Mouse (Mus musculus) adipose tissue, adult 10 weeks (tissue): ENCODE data around the gene Nme7. TPM values are rescaled to one million over a fixed set of nuclear protein-coding genes. Genes with fewer than 3 reads are reported as not detected.

Source experiments
- polyA plus RNA-seq: library from polyadenylated mRNA; stranded (reverse); fragments of 350-450 nt; fragmentation: Illumina TruSeq; extraction: RNeasy Lipid Tissue Mini Kit (QIAGEN cat#74804); gene quantifications from one replicate; pipeline ENCODE4 v1.2.3, GENCODE M21; 2014; ENCODE audit warnings: low read depth, low replicate concordance

Gene Nme7
- polyA plus RNA-seq = 19.1 TPM

DNA sequence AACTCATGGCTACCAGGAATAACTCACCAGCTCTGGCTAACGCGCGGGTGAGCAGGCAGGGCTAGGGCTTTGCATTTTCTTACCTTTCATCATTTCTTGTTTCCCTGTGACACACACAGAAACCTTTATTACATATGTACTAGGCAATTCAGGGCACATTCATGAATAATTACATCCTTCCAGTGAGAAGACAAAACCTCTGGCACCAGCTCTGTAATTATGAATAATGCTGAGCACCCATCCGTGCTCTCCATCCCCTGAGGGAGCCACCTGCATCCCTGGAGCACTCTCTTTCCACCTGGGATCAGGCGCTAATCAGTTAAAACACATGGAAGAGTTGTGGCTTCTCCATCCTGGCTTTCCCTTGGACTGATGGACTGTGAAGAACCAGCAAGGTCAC is at the start of gene Nme7:
Gene Nme7 (plus strand): TSS at position 301 of the 400 bp plus-strand sequence.

DNA sequence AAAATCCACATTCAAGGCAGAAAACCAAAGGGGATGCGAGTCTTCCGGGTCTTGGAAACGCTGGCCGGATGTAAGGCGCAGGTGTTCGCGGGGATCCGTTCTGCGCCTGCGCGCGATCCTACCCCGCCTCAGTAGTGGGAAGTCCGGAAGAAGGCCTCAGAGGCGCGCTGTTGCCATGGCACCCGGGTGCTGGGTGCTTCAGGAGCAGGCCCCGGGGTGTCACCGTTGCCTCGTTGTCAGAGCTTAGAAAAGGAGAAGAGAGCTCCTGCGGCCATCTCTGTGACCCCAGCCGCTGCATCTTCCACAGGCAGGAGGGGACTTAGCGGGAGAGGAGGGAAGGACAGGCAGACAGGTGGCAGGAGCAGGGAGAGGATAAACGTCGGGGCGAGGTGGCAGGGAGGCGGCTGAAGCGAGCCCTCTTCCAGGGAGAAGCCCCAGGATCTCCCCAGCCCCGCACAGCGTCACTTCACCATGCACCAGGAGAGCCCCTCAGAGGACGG is 28.4 kb upstream of the Nme7 start, which contains the start of gene Ccdc181:
Gene Ccdc181 (plus strand): TSS at position 131 of the 500 bp plus-strand sequence.

DNA sequence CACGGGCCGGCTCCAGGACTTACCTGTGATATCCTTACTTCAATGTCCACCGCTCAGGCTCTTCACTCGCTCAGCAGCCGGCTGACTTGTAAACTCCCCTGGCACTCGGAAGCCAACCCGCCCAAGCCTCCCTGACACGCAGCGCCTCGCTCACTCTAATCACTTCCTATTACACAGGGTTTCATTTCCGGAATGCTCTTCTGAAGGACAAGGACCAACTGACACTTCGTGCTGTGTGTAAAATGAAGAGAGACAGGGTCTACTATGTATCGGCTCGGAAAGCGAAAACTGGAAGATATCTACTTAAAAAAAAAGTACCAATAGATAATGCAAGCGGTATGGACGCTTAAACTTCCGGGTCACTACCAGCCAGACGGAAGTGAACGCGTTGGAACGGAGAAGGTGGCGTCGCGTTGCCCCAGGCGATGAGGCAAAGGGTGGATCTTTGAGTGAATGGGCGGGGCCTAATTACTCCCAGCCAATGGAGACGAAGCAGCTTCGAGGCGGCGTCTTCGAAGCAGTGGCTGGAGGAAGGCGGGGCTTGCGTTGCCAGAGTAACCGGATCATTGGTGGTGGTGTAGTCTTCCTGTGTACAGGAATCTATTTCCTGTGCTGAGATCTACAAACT is 3.3 kb downstream of the Nme7 start, which contains the start of gene Blzf1:
Gene Blzf1 (minus strand): TSS at position 366 of the 628 bp plus-strand sequence.

GRCm38 (mm10) chr1:164458245-164458613 is 154.3 kb downstream of the Nme7 start, which contains the start of gene Atp1b1:
Gene Atp1b1, minus strand, starts transcription at chr1:164458355.

Other genes with a start within 250 kb of the Nme7 start
- gene Sell, start 242.1 kb upstream of the Nme7 start, polyA plus RNA-seq = 1.6 TPM
- 5.9 TPM for gene Selp, start 188.9 kb upstream of the Nme7 start, polyA plus RNA-seq
- 1.5 TPM for gene F5, start 152.3 kb upstream of the Nme7 start, polyA plus RNA-seq
- gene Slc19a2, start 55.1 kb upstream of the Nme7 start, polyA plus RNA-seq = 13.8 TPM
- 20.7 TPM for gene Ccdc181, start 28.5 kb upstream of the Nme7 start, polyA plus RNA-seq
- 21.0 TPM for gene Blzf1, start 3.4 kb downstream of the Nme7 start, polyA plus RNA-seq
- gene Atp1b1, start 154.2 kb downstream of the Nme7 start, polyA plus RNA-seq = 88.6 TPM